Mouse (Mus musculus): Measurements from ENCODE around the gene Echdc2.

DNA sequence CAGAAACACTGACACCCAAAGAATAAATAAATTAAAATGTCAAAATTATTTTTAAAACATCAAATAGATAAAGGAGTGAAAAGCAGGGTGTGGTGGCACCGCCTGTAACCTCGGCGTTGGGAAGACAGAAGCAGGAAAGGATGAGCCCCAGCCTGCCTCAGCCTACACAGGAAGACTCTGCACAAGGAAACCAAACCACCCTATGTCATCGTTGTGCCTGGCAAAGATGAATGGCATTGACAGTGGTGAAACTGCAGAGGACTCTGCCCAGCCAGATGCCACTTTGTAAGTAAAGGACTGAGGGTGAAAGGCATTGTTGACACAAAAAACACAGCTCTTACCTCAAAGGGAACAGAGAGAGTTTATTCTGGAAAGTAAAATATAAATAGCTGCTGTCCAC lies 39.0 kb upstream of the Echdc2 start:
- TF ChIP-seq CTCF (conservative IDR thresholded peaks at IDR 0.05; ENCODE audit: low read length) (no peak), NANOG (IDR thresholded peaks at IDR 0.05; ENCODE audit: borderline replicate concordance, low read length) (no peak)

All from E14TG2a.4 (cell line).